Mouse (Mus musculus) liver, postnatal 0 days (tissue): ENCODE results near the gene Epb41.

ENCODE experiments used
- CTCF ChIP-seq: sonication (generic); IDR thresholded peaks from 2 replicates; pipeline ENCODE4 v1.5.1; 2016; ENCODE audit warnings: antibody characterized with exemption, low read depth
- EP300 ChIP-seq: IDR thresholded peaks from 2 replicates; pipeline ENCODE4 v1.6.1; 2016; ENCODE audit warnings: antibody characterized with exemption, low read depth, mild to moderate bottlenecking

DNA sequence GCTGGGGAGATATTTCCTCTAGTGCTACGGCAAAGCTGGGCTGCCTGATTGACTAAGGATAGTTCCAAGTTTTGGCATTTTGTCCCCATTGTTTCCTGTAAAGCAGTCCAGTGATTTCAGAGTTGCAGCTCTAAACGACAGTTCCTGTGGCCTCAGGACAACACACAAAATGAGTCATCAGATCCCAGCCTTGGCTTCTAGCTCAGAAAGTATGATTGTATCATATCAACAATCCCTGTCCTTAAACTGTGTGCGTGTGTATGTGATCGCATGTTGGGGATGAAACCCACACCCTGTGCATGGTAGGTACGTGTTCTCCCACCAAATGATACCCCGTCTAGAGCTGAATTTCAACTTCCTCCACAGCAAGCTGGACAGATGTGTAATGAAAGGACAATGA lies 146.0 kb downstream of the Epb41 start:
- TF ChIP-seq CTCF (no peak), EP300 (no peak)
